Mouse (Mus musculus) small intestine, adult 2 months (tissue): ENCODE results near the gene Sap18b. TPM values are rescaled to one million over a fixed set of nuclear protein-coding genes. Genes with fewer than 3 reads are reported as not detected.

Experiments
- H3K27ac ChIP-seq: fragments of 200-500 bp; 2 replicates; pipeline ENCODE4 v1.5.1; 2012; ENCODE audit warnings: low read depth, low read length, control low read depth, inconsistent platforms; ENCODE audit not compliant: insufficient read depth
- H3K27me3 ChIP-seq: fragments of 200-500 bp; 2 replicates; pipeline ENCODE4 v1.6.1; 2012; ENCODE audit warnings: mild to moderate bottlenecking, moderate library complexity, low read length, inconsistent platforms; ENCODE audit not compliant: control insufficient read depth, insufficient read depth
- H3K36me3 ChIP-seq: fragments of 200-500 bp; 2 replicates; pipeline ENCODE4 v1.6.1; 2012; ENCODE audit warnings: mild to moderate bottlenecking, low read length, control low read depth, inconsistent platforms; ENCODE audit not compliant: control insufficient read depth, insufficient read depth
- H3K4me1 ChIP-seq: fragments of 200-500 bp; 2 replicates; pipeline ENCODE4 v1.6.1; 2012; ENCODE audit warnings: low read length, inconsistent platforms, mixed read lengths; ENCODE audit not compliant: control insufficient read depth, insufficient read depth, insufficient read length
- H3K4me3 ChIP-seq: fragments of 200-500 bp; 2 replicates; pipeline ENCODE4 v1.5.1; 2012; ENCODE audit warnings: low read depth, mild to moderate bottlenecking, control low read depth, inconsistent platforms, low read length, moderate library complexity
- CTCF ChIP-seq: fragments of 200-500 bp; IDR thresholded peaks from 2 replicates; pipeline ENCODE4 v1.5.1; 2012; ENCODE audit warnings: low read depth, mild to moderate bottlenecking, control low read depth, inconsistent platforms, low read length, moderate library complexity, mixed read lengths; ENCODE audit not compliant: insufficient replicate concordance, insufficient read length; ENCODE audit errors: extremely low read depth
- POLR2A ChIP-seq: fragments of 200-500 bp; IDR thresholded peaks from 2 replicates; pipeline ENCODE4 v1.6.1; 2012; ENCODE audit warnings: low read depth, mild to moderate bottlenecking, control low read depth, inconsistent platforms, low read length, moderate library complexity
- WGBS: fragments of 180-500 bp; shearing (Covaris S2); methylation state at CpG from one replicate; pipeline ENCODE4 v1.1.7; 2018; 5-methylcytosine and 5-hydroxymethylcytosine counted together
- polyA plus RNA-seq: library from polyadenylated mRNA; depleted of rRNA; stranded (reverse); fragments of >200 nt; gene quantifications from 2 replicates; pipeline ENCODE4 v1.2.3, GENCODE M21; 2012

Sap18b gene
- polyA plus RNA-seq, 1 experiment: 30.4 TPM

- 67% methylated on average over 3 of the region's 3 CpGs for WGBS
- TF ChIP-seq CTCF: no peak
- no peak for TF ChIP-seq POLR2A
- peaks cover 10% of the 10 kb centered on the region; the same call in 1 of the 2 replicates for H3K4me1 ChIP-seq
- no peak overlapping the region for H3K27ac ChIP-seq
- H3K27me3 ChIP-seq: no peaks in the 10 kb centered on the region
- H3K4me3 ChIP-seq: no peak overlapping the region
- H3K36me3 ChIP-seq: peaks cover 3% of the 10 kb centered on the region; the same call in 1 of the 2 replicates
Measured at GRCm38 (mm10) chr8:95800353-95800752, 24.8 kb upstream of the Sap18b start.

- TF ChIP-seq CTCF: no peak
- TF ChIP-seq POLR2A: no peak
- Histone ChIP-seq H3K27ac (no peak overlapping the region), H3K4me3 (no peak overlapping the region), H3K4me1 (peaks cover 12% of the 10 kb centered on the region), H3K27me3 (no peaks in the 10 kb centered on the region), H3K36me3 (peaks cover 3% of the 10 kb centered on the region; the same call in 1 of the 2 replicates)
- WGBS: 93% methylated on average over 1 of the region's 1 CpGs
Measured at GRCm38 (mm10) chr8:95801476-95802064, 23.6 kb upstream of the Sap18b start.

- TF ChIP-seq POLR2A (no peak), CTCF (no peak)
- 43% methylated on average over 8 of the region's 8 CpGs for WGBS
- peaks cover 12% of the 10 kb centered on the region for H3K4me1 ChIP-seq
- no peak overlapping the region for H3K4me3 ChIP-seq
- no peaks in the 10 kb centered on the region for H3K27me3 ChIP-seq
- no peak overlapping the region for H3K27ac ChIP-seq
- peaks cover 3% of the 10 kb centered on the region; the same call in 1 of the 2 replicates for H3K36me3 ChIP-seq
Measured at GRCm38 (mm10) chr8:95802231-95802630, 22.9 kb upstream of the Sap18b start.

GRCm38 (mm10) chr8:95805482-95805881 lies 19.7 kb upstream of the Sap18b start:
- Histone ChIP-seq H3K4me1 (peaks cover 9% of the 10 kb centered on the region), H3K27me3 (no peaks in the 10 kb centered on the region), H3K27ac (peak overlapping the region; percentile 38), H3K4me3 (peak overlapping the region; percentile 32; the same call in 1 of the 2 replicates), H3K36me3 (peaks cover 3% of the 10 kb centered on the region; the same call in 1 of the 2 replicates)
- WGBS: 17% methylated on average over 2 of the region's 2 CpGs
- no peak for TF ChIP-seq POLR2A
- no peak for TF ChIP-seq CTCF

- Histone ChIP-seq H3K4me1 (peaks cover 8% of the 10 kb centered on the region), H3K27ac (peak overlapping the region; percentile 38), H3K4me3 (peak overlapping the region; percentile 83), H3K36me3 (no peaks in the 10 kb centered on the region), H3K27me3 (no peaks in the 10 kb centered on the region)
- TF ChIP-seq POLR2A: no peak; the same call in 1 of the 2 replicates
- no peak for TF ChIP-seq CTCF
- under 1% methylated on average over 66 of the region's 69 CpGs for WGBS
Measured at GRCm38 (mm10) chr8:95806461-95807191, 18.5 kb upstream of the Sap18b start.

- no peaks in the 10 kb centered on the region for H3K27me3 ChIP-seq
- peak within 1 kb of the TSS; percentile 83 for H3K4me3 ChIP-seq
- H3K36me3 ChIP-seq: no peaks in the 10 kb centered on the region
- under 1% methylated on average over 44 of the region's 44 CpGs for WGBS
- TF ChIP-seq POLR2A (no peak; the same call in 1 of the 2 replicates), CTCF (no peak)
- peaks cover 8% of the 10 kb centered on the region for H3K4me1 ChIP-seq
- peak within 1 kb of the TSS; percentile 95 for H3K27ac ChIP-seq
Measured at GRCm38 (mm10) chr8:95807331-95807843, 17.8 kb upstream of the Sap18b start, which contains the start of gene Cnot1. Gene Cnot1 (minus strand): TSS chr8:95807464.

- under 1% methylated on average over 20 of the region's 20 CpGs for WGBS
- Histone ChIP-seq H3K4me1 (peaks cover 8% of the 10 kb centered on the region), H3K27ac (peak overlapping the region; percentile 95), H3K4me3 (peak overlapping the region; percentile 83), H3K36me3 (no peaks in the 10 kb centered on the region), H3K27me3 (no peaks in the 10 kb centered on the region)
- TF ChIP-seq POLR2A (peak; percentile 77; the same call in 1 of the 2 replicates), CTCF (no peak)
Measured at GRCm38 (mm10) chr8:95807861-95808260, 17.3 kb upstream of the Sap18b start.
